Mouse (Mus musculus) natural killer cell, adult 2 months (primary cell): ENCODE measurements around the gene Wfdc9.

ENCODE experiments used
- DNase-seq, 2 experiments: peaks; one replicate each; pipeline ENCODE4 v3.0.0; 2022; ENCODE audit warnings: low spot score in 2 of 2

The Wfdc9 gene

DNA sequence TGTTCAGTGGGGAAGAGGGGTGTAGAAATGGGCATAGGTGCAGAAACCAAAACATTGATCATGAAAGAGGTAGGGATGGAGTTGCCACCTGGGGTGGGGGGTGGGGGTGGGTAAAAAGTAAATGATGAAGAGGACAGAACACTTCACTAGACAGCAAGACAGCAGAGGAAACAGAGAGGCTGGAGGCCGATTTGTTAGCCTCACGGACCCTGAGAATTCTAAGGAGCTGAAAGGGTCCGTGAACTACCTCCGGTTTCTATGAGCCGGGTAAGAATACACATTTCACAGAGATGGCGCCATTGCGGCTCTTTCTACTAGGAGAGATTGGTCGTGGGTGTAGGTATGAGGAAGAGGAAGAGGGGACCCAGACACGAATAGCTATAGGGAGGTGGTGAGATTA, at the start of gene Wfdc9:
Gene Wfdc9, minus strand, starts transcription at position 101 of the 400 bp plus-strand sequence.
- DNase-seq: no peak

DNA sequence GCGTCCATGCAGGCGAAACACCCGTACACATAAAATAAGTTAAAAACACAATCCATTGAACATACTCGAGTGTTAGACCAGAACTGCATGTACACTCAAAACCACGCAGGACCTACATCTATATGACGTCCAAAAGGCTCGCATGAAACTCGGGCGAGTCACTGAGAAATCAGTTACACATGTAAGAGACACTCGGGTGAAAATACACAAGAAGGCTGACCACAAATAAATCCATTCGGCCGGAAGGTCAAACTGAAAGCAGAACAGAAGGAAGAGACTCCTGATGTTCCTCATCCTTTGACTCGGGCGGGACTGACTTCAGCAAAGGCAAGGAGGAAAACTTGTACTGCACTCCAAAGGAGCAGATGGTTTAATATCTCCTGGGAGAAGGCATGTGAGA, 49.6 kb upstream of the Wfdc9 start:
- no peak for DNase-seq

DNA sequence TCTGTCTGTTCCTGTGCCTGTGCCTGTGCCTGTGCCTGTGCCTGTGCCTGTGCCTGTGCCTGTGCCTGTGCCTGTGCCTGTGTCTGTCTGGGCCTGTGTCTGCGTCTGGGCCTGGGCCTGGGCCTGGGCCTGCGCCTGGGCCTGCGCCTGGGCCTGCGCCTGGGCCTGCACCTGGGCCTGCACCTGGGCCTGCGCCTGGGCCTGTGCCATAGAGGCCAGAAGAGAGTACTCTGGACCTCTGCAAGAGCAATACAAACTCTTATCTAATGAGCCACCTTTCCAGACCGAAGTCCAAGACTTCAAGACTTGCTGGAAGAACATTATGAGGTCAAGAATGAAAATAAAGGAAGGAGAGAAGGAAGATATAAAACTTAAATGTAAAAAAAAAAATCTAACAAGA, 48.9 kb upstream of the Wfdc9 start:
- DNase-seq: no peak

DNA sequence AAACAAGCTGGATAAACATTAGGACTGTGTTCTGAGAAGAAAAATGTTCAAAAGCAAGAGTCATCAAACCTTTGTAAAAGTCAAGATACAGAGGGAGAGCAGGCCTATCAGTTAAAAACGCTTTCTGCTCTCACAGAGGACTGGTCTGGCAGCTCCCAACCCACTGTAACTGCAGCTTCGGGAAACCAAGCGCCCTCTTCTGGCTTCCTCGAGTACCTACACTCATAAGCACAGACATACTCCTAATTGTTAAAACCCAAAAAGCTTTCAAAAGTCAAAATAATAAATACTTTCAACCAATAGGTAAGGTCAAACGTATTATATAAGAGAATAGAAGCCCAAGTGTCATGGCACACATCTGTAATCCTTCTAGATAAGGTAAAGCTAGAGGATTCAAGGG, 47.9 kb upstream of the Wfdc9 start:
- DNase-seq: no peak

DNA sequence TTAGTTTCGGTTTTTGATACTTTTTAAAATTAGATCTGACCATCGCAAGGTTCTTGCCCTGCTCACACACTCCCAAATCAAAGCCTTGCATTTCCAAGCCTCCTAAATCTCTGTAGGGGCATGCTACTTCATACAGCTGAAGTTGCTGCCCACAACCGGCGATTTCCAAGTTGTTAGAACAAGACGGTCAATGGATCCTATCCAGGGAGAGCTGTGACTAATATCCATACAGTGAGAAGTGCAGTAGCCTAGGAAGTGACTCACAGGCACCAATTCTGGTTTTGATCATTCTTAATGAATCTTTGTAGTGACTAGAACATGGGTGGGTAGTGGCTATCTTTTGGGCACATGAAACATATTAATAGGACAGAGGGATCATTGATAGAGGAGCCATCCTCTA, 45.4 kb upstream of the Wfdc9 start:
- no peak for DNase-seq

DNA sequence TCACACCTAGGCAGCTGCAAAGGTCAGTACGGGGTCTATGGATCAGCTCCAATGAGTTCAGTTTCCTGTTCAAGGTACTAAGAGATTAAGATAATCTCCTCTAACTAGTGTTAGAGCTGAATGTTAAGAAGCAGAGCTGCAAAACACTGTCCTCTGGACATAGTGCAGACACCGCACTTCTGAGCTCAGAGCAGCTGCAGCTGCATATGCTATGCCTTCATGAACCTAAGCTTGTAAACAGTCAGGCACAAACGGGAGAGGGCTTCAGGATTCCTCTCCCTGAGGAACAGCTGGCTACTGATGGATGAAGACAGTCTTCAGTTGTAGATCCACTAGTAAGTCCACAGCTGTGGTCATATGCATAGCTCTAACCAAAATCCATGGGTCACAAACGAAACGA, 44.6 kb upstream of the Wfdc9 start:
- DNase-seq: no peak

DNA sequence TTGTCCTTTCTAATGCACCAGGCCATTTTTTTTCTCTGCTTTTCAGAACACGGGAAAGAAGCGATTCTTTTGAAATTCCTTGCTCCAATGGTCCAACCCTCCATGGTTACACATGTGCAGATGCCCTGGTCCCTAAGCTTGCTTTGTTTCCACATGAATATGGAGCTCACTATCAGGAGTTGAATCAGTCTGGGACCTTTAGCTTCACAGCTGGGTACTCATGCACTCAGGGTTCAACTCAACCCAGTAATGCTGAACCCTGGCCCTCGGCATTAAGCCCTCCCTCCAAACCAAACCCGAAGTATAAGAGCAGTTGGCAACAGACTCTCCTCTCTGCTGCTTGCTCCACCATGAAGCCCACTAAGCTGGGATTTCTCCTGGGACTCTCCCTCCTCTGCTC, 41.8 kb upstream of the Wfdc9 start, which contains the start of gene Spint4:
Gene Spint4, plus strand, starts transcription at position 301 of the 400 bp plus-strand sequence.
- DNase-seq: no peak

DNA sequence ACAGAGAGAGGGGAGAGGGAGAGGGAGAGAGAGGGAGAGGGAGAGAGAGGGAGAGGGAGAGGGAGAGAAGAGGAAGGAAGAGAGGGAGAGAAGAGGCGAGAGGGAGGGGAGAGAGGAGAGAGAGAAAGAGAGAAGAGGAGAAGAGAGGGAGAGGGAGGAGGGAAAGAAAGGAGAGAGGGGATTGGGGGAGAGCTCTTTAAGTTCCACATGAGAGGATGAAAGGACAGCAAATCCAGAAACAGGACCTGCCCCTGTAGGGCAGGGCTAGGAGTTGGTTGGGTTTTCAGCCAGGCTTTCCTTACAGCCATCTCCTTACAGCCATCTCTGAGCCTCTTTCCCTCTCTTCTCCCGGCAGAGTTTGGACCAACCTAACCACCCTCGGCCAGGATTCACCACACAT, 28.4 kb upstream of the Wfdc9 start, which contains the start of gene Wfdc13:
Gene Wfdc13, plus strand, starts transcription at position 301 of the 400 bp plus-strand sequence.
- no peak for DNase-seq

DNA sequence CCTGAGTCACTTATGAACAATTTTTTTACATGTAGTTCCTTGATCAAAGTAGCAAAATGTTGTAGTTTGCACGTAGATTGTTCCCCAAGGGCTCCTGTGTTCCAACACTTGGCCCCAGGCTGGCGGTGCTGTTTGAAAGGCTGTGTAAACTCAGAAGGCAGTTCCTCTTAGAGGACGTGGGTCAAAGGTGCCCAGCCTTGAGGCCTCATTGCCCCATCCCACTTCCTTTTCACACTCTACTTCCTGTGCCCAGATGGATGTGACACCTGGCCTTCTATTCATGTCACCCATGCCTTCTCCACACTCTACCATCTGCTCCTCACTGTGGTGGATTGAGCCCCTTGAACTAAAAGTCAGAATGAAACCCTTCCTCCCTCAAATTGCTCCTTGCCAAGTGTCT, 23.5 kb upstream of the Wfdc9 start:
- peak; percentile 35 to 59 for DNase-seq

DNA sequence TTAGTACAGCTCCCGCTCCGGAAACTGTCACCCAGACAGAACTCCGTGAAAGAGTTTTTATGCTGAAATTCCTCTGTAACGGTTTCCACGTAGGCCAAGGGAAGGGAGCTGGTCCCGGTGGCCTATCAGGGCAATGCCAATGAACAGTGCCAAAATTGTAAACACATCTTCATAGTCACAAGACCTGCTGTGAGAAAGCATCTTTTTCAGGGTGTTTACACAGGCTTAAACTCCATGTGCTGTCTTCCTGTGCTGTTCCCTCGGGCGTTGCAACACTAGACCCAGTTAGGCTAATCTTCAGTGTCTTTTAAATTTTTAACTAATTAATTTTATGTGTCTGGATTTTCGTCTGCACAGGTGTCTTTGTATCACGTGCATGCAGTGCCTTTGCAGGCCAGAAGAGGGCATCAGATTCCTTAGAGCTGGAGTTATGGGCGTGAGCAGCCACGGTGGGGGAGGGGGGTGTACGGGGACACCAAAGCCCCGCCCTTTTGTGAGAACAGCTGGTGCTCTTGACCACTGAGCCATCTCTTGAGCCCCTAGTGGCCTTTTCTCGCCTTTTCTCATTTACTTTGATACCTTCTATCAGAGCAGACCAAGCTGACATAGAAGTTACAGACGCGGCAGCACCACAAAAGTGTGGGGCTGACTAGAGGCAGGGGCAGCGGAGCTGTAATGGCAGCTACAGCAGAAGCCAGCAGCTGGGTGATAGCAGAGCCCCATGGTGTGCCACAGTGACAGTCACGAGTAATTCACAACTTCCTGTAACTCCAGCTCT, 22.7 kb upstream of the Wfdc9 start:
- peak; percentile 72 to 76 for DNase-seq

DNA sequence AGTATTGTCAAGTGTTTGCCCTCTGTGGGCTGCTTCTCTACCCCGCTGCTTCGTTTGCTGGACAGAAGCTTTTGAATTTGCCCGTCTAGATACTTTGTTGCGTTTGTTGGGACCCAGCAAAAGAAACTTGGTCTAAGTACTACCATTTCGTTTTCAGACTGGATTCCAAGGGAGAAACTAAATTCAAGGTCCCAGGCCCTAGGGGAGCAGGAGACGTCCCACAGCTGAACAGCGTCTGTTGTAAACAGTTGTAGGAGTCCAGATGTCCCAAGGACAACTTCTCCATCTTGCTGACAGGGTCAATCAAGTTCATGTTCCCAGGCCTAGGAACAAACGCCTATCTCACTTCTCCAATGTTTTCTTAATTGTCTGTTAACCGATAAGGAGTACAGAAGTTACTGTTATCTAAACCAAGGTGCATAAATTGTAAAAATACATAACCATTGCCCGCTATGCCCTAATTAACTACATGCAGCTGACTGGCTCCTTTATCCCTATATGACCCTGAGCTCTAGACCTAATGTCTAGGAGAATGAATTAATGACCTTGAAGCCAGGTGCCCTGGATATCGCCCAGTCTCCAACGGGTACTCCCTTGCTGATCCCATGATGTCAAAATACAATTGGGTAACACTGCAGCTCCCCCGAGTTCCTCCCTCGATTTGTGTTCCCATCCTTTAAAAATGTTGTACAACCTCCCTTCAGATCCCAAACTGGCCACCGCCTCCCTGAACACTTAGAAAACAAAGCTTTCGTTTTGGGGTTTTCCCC, 20.7 kb upstream of the Wfdc9 start:
- no peak for DNase-seq

DNA sequence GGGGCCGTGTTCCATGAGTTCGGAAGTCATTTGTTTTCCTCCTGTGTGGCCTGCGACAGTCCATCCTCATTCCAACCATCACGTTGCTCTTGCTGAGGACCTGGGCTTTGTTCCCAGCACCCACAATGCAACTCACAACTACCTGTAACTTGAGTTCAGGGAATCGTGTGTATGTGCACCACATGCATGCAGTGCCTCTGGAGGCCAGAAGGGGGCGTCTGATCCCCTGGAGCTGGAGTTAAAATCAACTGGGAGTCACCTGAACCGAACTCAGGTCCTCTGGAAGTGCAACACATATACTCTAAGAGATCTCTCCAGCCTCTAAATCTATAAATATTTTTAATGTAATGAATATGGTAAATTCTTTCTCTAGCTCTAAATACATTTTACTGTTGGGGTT, 19.7 kb upstream of the Wfdc9 start:
- DNase-seq: no peak

DNA sequence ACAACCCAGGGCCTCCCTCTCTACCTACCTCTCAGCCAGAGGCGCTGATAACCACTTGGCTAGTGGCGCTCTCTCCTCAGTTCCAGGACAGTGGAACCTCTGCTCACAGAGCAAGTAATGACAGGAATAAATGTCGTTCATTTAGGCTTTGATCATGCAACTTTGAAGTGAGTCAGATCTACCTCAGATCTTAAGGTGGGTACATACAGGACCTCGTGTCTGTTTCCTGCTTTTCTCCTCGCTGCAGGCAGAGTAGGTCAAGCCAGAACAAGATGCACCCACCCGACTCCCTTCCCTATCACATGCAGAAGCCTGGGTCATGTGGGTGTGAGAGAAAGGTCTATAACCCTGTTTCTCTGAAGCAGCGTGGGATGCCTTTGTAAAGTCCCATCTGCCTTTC, 17.6 kb upstream of the Wfdc9 start, which contains the start of gene Wfdc11:
Gene Wfdc11, minus strand, starts transcription at position 101 of the 400 bp plus-strand sequence.
- DNase-seq: no peak

DNA sequence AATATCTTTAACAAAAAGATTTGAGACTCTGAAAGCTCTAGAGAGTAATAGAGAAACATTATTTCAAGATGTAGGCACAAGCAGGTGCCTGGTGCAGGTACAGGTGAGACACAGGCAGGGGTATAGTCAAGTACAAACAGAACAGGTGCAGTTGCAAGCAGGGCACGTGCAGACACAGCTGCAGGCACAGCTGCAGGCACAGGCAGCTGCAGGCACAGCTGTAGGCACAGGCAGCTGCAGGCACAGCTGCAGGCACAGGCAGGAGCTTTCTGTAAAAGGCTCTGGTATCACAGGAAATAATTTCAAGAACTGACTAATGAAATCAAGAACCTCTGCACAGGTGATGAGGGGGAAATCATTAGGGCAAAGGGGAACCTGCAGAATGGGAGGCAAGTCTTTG, 14.6 kb upstream of the Wfdc9 start:
- no peak for DNase-seq

DNA sequence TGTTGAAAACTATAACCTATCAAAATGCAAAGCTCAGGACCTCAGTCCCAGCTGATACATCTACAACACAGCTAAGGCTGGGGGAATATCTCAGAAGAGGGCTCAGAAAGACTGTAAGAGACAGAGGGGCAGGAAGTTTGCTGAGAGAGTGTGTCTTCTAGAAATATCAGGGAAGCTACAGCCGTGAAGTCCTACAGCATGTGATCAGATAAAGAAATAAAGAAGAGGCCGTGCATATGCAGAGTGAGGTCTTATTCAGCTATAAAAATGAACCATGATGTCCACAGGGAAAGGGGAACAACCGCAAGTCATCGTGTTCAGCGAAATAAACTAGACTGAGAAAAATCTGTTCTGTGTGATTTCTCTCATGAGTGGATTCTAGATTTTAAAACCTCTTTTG, 13.9 kb upstream of the Wfdc9 start:
- DNase-seq: no peak

DNA sequence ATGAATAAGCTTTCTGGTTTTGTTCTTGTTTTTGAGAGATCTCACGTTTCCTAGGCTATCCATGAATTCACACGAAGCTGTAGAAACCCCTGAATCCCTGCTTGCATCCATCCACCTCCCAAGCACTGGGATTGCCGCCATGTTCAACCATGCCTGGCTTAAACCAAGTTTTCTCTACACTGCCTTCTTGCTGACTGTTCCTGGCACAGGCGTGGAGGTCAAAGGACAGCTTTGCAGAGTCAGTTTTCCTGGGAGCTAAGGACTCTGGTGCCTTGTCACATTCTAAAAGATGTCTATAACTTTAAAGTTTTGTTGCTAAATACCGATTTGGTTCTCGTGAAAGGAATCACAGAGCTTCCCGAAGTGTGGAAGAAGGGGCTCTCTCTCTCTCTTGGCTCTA, 8.5 kb upstream of the Wfdc9 start:
- DNase-seq: no peak

DNA sequence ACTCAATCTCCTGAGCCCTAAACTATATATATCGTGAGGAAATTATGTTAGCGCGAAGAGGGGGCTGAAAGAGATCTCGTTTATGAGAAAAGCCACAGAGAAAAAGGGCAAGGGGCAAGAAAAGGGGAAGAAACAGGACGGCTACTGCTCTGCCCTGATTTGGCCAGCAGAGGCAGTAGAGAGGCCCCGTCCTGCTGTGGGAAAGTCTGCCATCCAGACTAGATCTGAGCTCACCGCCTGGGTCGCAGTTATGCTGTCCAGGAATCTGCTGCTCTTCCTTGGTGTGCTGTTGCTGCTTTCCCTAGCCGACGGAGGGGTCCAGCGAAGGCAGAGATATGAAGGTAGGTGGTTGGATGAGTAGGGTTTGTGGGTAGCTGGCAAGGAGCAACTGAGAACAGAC, 525 bp downstream of the Wfdc9 start, which contains the start of gene Wfdc10:
Gene Wfdc10, plus strand, starts transcription at position 189 of the 400 bp plus-strand sequence.
- peak; percentile 19 to 50 for DNase-seq

DNA sequence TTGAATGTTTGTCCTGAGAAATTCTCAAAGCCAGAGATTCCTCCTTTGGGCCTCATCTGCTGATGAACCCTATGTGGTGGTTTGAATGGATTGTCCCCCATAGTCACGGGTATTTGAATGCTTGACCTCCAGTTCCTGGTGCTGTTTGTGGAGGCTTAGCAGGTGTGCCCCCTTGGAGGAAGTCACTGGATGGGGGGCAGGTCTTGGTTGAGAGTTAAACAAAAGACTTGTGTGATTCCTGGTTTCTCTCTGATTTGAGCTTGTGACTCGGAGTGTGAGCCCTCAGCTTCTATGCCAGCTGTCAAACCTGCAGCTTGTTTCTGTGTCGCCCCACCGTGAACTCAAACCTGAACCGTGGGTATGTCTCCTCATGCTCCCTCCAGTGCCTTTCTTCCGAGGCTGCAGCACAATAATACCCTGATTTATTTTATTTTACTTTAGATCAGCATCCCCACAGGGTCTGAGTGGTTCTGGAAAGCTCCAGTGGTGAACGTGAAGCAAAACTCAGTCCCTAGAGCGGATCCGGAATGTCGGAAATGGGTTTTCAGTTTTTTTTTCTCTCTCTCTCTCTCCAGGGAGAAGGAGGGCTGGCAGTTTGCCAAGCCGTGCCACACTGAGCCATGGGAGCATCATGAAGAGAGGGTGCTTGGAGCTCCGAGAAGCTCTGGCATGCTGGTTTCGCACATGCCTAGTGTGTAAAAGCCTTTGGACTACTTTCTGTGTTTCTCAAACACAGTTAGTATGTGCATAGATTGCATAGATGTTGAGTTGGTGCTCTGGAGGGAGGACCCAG, 14.3 kb downstream of the Wfdc9 start:
- no peak for DNase-seq

DNA sequence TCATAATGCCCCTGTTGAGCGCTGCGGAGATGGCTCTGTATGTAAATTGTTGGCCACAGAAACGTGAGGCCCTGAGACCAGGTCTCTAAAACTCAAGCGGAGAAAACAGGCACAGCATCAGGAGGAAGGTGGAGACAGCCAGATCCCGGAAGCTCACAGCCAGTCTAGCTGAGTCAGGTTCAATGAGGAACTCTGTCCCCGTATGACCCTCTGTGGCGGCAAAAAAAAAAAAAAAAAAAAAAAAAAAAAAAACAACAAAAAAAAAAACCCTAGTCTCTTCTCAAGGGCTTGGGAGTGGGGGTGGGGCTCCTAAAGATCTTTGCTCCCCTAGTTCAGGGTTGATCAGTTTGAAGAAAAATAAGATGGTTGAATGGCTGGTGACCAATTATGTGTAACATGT, 15.3 kb downstream of the Wfdc9 start:
- no peak for DNase-seq

DNA sequence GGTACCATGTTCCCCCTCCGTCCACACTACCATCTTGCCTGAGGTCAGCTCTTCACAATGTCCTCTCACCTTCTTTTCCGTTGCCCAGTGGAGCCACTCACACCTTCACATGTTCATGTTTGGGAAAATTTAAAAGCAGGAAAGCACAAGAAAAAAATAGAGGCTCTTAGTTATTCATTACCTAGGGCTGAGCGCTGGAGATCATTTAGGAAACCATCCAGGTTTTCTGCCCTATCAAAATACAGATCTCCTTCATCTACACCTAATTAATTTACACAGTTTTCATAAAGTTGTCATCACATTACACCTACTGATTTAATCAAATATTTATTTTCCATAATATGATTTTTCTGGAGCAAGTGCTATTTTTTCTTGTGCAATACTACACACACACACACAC, 17.7 kb downstream of the Wfdc9 start, which contains the start of gene Wfdc16:
Gene Wfdc16, minus strand, starts transcription at position 101 of the 400 bp plus-strand sequence.
- DNase-seq: no peak

DNA sequence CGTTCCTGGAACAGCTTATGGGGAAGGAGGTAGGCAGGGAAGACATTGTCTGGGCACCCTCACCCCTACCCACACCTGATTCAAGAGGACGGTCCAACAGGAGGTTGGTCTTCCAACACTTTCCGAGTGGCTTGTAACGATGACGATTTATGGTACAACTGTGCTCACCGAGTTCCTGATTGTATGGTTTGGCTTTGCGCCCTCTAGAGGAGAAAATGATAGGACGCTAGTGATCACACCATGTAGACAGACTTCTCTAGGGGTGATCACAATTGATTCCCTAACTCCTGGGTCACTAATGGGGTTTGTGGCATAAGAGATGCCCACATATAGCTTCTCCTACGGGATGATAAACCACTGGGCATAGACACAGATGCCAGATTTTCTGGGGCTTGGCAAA, 21.1 kb downstream of the Wfdc9 start:
- DNase-seq: no peak

DNA sequence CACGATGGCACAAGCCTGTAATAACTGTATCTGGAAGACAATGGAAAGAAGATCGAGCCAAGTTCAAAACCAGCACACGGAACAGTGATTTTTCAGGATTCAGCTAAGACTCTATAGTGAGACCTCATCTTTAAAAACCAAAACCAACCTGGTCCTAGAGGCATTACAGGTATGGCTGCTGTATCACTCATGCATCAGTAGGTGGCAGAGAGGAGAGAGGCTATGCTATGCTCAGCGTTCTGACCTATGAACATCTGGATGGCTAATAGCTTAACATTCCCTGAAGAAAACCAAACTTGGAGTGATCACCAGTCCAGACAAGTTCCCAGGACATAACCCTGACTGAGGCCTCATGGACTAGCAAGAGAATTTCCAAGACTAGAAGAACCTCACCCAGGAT, 34.6 kb downstream of the Wfdc9 start:
- no peak for DNase-seq
